Mouse (Mus musculus): ENCODE results near the gene Rbm19.
"Not testable (repeated sequence)": the region's sequence is repeated elsewhere in the genome, so short reads cannot be mapped to it uniquely, and the experiment has no call there.

DNA sequence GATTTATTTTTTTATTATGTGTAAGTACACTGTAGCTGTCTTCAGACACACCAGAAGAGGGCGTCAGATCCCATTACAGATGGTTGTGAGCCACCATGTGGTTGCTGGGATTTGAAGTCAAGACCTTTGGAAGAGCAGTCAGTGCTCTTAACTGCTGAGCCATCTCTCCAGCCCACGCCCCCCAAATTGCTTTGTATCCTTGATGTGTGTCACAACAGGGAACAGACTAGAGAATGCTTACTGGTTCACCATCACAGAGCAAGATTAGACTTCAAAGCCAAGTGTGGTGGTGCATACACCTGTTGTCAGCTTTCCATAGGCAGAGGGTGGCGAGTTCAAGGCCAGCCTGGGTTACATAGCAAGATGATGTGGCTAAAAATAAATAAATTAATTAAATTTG lies 896 bp downstream of the Rbm19 start:
- not testable (repeated sequence) for TF ChIP-seq CTCF (IDR thresholded peaks at IDR 0.05; ENCODE audit: low read depth, low read length); TAL1 (conservative IDR thresholded peaks at IDR 0.05; ENCODE audit: low read depth, low read length); GATA1 (IDR thresholded peaks at IDR 0.05; ENCODE audit: borderline replicate concordance, low read length); POLR2AphosphoS5 (IDR thresholded peaks at IDR 0.05; ENCODE audit: insufficient replicate concordance, low read depth, low read length)
